Mouse (Mus musculus): ENCODE data around the gene Smoc2. TPM values are rescaled to one million over a fixed set of nuclear protein-coding genes. Genes with fewer than 3 reads are reported as not detected.

Smoc2 gene
- not detected for total RNA-seq (2023)

DNA sequence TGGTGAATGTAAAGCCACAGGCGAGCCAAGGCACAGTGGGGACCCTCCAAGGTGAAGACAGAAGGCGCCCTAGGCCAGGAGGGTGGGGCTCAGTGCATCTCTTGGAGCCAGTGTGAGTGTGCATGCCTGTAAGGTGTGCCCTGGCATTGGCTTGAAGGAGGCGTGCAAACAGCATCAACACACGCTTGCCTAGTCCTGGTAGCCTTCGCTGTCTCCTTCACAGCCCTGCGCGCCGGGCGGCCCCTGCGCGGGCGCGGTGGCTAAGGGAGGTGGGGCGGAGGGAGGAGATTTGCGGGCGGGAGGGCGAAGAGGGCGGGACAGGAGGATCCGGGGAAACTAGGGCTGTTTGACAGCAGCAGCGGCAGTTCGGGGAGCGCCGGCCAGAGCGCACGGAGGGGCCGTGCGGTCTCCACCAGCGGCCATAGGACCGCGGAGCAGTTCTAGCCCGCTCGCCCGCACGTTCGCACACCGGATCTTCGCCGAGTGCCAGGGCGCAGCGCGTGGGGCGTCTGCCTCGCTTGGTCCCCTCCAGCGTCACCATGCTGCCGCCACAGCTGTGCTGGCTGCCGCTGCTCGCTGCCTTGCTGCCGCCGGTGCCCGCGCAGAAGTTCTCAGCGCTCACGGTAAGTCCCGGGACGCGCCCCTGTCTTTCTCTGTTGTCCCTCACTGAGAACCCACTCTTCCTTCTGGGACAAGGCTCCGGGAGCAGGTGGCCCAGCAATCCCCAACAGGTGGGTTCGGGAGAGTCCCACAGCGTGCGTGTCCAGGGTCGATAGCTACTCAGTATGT lies at the start of gene Smoc2:
Smoc2 (plus strand) TSS at position 330 of the 789 bp plus-strand sequence.

Other genes with a start within 250 kb of the Smoc2 start
- not detected for gene Gm7358, start 220.0 kb upstream of the Smoc2 start, total RNA-seq (2023)
- gene Dact2, start 75.2 kb upstream of the Smoc2 start, total RNA-seq (2023): not detected

All from monocyte, adult 59 days (primary cell).